Comparison of ENCODE assay signal across 8 mouse cellular contexts in the genomic region with DNA sequence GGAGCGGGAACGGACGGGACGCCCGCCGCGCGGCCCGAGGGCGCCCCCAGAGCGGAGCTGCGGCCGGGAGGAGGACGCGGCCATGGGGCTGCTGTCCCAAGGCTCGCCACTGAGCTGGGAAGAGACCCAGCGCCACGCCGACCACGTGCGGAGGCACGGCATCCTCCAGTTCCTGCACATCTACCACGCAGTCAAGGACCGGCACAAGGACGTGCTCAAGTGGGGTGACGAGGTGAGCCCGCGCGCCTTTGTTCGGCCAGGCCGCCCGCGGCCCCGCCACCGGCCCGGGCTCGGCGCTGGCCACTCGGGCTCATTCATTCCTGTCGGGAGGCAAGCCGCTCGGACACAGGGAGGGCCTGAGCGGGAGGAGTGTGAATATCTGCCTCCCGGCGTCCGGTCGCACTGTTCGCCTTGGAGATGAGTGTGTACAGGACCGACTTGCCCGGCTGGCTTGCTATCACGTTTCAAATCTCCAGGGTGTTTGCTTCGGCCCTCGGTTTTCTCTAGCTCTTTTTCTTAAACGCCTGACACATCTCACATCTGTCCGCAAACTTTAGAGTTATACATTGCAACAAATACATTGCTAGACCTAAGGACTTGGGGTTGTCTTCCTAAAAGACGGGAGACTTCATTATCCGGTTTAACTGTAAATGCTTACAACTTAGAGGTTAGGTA. TPM values are rescaled to one million over a fixed set of nuclear protein-coding genes. Genes with fewer than 3 reads are reported as not detected.
A peak's percentile ranks its signal among the peaks of the same experiment; 100 is the strongest.
DNase-seq lines count a peak whose midpoint lies in the region; ATAC-seq and TF ChIP-seq lines count a peak whose summit lies in the region.

No protein-coding gene starts in this region.

- 1% methylated on average over 47 of the region's 57 CpGs for WGBS in liver, postnatal 0 days (ENCODE audit: insufficient replicate concordance)
- 0% methylated on average over 51 of the region's 57 CpGs for WGBS in neural tube, embryonic 11.5 days

- peak overlapping the region; percentile 79 for H3K4me2 ChIP-seq in liver, postnatal 0 days (ENCODE audit: low read depth, low read length)
- peak overlapping the region; percentile 74 for H3K4me2 ChIP-seq in neural tube, embryonic 11.5 days (ENCODE audit: low read depth)

- TF ChIP-seq EP300 in liver, postnatal 0 days (IDR thresholded peaks at IDR 0.05; ENCODE audit: low read depth): no peak

- peaks cover 4% of the 10 kb centered on the region; the same call in 1 of the 2 replicates for H3K27me3 ChIP-seq in E14TG2a.4 (ENCODE audit: insufficient read depth, low read length)
- no peaks in the 10 kb centered on the region for H3K27me3 ChIP-seq in liver, postnatal 0 days (ENCODE audit: insufficient read depth, low read length)
- no peaks in the 10 kb centered on the region for H3K27me3 ChIP-seq in neural tube, embryonic 11.5 days (ENCODE audit: control insufficient read depth, insufficient read depth, low read length)

- H3K9me3 ChIP-seq in E14TG2a.4 (ENCODE audit: low read length): peaks cover 8% of the 10 kb centered on the region; the same call in 1 of the 2 replicates
- H3K9me3 ChIP-seq in liver, postnatal 0 days (ENCODE audit: low read length): no peaks in the 10 kb centered on the region
- H3K9me3 ChIP-seq in neural tube, embryonic 11.5 days (ENCODE audit: control insufficient read depth, low read length): no peaks in the 10 kb centered on the region

- H3K9ac ChIP-seq in liver, postnatal 0 days (replicated peaks): peak overlapping the region; percentile 93
- H3K9ac ChIP-seq in neural tube, embryonic 11.5 days (ENCODE audit: low read length): peak overlapping the region; percentile 84

- H3K4me3 ChIP-seq in E14TG2a.4 (replicated peaks; ENCODE audit: low read length): peak overlapping the region; percentile 92
- peak overlapping the region; percentile 87 for H3K4me3 ChIP-seq in liver, postnatal 0 days (ENCODE audit: low read depth, low read length)
- peak overlapping the region; percentile 82 for H3K4me3 ChIP-seq in neural tube, embryonic 11.5 days (ENCODE audit: low read depth, low read length)

- peak; percentile 87 to 95 for DNase-seq in adrenal gland, adult (ENCODE audit: inconsistent age in 2 of 2, low spot score in 1 of 2)
- DNase-seq in embryo, embryonic 10.5 days (ENCODE audit: low spot score): peak; percentile 78
- peak; percentile 70 for DNase-seq in gastrocnemius, postnatal 10 days
- peak; percentile 65 for DNase-seq in kidney, adult 9 months
- DNase-seq in liver, postnatal 0 days: peak; percentile 74
- DNase-seq in neural tube, embryonic 11.5 days (ENCODE audit: low spot score): peak; percentile 82
- peak; percentile 50 to 61 for DNase-seq in urinary bladder, postnatal 36 days (ENCODE audit: low spot score in 2 of 2)

- TF ChIP-seq CTCF in E14TG2a.4 (conservative IDR thresholded peaks at IDR 0.05; ENCODE audit: low read length): no peak
- TF ChIP-seq CTCF in liver, postnatal 0 days (IDR thresholded peaks at IDR 0.05; ENCODE audit: low read depth): peak; percentile 22; the same call in 1 of the 2 replicates

- peaks cover 31% of the 10 kb centered on the region for H3K36me3 ChIP-seq in E14TG2a.4 (ENCODE audit: insufficient read depth, low read length)
- H3K36me3 ChIP-seq in liver, postnatal 0 days (replicated peaks; ENCODE audit: insufficient read depth, low read length): peaks cover 18% of the 10 kb centered on the region; the same call in 1 of the 2 replicates
- no peaks in the 10 kb centered on the region for H3K36me3 ChIP-seq in neural tube, embryonic 11.5 days (ENCODE audit: control insufficient read depth, insufficient read depth, low read length)

- peak overlapping the region; percentile 93 for H3K27ac ChIP-seq in liver, postnatal 0 days (ENCODE audit: low read depth)
- peak overlapping the region; percentile 80 for H3K27ac ChIP-seq in neural tube, embryonic 11.5 days (ENCODE audit: low read depth, low read length)

- ATAC-seq in liver, postnatal 0 days: peak; percentile 67
- ATAC-seq in neural tube, embryonic 11.5 days (ENCODE audit: insufficient read depth, low FRiP score, low TSS enrichment): peak; percentile 77

- peaks cover 48% of the 10 kb centered on the region for H3K4me1 ChIP-seq in E14TG2a.4 (replicated peaks; ENCODE audit: low read depth, low read length)
- H3K4me1 ChIP-seq in liver, postnatal 0 days (ENCODE audit: insufficient read depth): peaks cover 25% of the 10 kb centered on the region
- no peaks in the 10 kb centered on the region for H3K4me1 ChIP-seq in neural tube, embryonic 11.5 days (ENCODE audit: control insufficient read depth, insufficient read depth, low read length)

RNA-seq across cellular contexts. Expression of a gene that starts 0.5 kb away (rescaled TPM):
- 1 to 10 TPM; 5.0 to 7.7 TPM for total RNA-seq in gastrocnemius, postnatal 10 days (2021)
- 22.9 and 24.0 TPM in 2 replicates for polyA plus RNA-seq in liver, postnatal 0 days (2015; fragmentation: Nextera tagmentation; extraction: Ambion mirVana)
- 20.4 and 22.5 TPM in 2 replicates for polyA plus RNA-seq in neural tube, embryonic 11.5 days (2014; fragmentation: Nextera tagmentation; extraction: Ambion mirVana)

Comparison
In these comparisons a context has a peak if more than half of its experiments do, and no peak if none do; other contexts are left out.
1. Peak in every context shown above with its lines: DNase-seq, ATAC-seq, H3K4me3 ChIP-seq and H3K27ac ChIP-seq.